Mouse (Mus musculus) fat pad, adult 2 months (tissue): Measurements from ENCODE around the gene Fth1.

ENCODE experiments used
- DNase-seq: peaks from one replicate; pipeline ENCODE4 v3.0.0-alpha.2; 2011; ENCODE audit warnings: low read depth, low spot score; ENCODE audit errors: extremely low read depth

Gene Fth1

DNA sequence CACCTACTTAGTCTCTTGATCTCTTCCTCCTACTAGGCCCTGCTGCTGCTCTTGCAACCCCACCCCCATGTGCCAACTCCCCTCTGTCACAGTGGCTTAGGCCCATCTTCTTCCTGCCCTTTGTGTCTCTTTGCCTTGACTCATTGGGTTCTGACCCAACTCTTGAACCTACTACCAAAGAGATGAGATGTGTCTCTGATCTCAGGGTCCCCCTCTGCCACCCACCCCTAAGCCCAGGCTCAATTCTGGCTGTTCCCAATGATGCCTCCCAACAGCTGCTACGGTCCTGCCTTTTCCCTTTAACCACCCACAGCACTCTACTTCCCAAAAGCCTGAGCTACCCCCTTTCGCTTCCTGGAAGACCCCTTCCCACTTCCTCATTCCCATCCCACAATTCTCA is 41.6 kb downstream of the Fth1 start:
- no peak for DNase-seq

DNA sequence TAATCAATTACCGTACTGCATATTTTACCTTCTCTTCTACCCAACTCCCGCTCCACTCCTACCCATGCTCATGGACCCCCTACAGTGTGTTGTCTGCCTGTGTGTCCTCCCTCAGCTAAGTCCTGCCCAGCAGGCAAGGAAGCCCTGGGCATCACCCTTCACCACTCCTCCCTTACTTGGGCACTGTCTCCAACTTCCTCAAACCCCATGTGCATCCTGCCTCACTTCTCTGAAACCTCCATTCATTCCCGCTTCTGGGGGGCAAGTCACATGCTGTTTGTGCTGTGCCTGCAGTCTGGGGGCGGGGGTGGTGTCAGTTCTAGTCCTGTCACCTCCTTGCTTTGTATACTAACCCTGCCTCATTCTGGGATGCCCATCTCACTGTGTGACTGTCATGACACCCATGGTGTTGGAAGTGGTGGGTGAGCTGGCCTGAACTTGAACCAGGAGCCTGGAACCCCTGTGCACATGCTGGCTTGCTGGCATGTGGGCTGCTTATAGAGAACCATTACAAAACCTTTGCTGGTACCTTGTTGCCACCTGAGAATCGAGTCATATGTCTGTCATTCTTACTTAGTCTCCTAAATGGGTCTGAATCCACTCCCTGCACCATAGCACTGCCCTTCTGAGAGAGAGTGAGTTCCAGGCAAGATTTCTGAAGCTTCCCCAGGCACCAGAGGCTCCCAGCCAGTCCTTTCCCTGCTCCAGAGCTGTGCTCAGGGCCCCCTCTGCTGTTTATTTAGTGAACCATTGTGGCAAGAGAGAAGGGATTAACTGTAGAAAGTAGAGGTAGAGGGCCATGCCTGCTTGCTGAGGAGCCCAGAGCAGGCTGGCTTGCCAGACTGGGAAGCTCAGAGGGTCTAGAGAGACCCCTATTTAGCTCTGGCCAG is 42.3 kb downstream of the Fth1 start:
- DNase-seq: no peak

DNA sequence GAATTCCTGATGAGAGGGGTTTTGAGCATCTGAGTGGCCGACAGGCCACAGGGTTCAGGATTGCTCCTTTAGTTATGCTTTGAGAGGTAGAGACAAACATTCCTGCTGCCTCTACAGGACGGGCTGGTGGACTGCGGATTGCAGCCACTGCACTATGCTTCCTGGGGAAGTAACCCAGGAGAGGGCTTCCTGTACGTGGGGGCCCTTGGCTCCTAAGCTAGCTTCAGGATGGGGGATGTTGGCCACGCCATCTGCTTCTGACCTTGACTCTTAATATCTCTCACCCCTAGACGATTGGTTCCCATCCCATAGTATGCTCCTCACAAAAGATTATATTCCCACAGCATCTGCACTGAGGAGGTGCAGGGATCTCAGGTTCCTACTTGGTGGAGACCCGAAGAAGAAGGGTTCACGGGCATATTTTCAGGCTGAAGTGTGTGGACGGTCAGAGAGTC is 42.9 kb downstream of the Fth1 start:
- DNase-seq: no peak

DNA sequence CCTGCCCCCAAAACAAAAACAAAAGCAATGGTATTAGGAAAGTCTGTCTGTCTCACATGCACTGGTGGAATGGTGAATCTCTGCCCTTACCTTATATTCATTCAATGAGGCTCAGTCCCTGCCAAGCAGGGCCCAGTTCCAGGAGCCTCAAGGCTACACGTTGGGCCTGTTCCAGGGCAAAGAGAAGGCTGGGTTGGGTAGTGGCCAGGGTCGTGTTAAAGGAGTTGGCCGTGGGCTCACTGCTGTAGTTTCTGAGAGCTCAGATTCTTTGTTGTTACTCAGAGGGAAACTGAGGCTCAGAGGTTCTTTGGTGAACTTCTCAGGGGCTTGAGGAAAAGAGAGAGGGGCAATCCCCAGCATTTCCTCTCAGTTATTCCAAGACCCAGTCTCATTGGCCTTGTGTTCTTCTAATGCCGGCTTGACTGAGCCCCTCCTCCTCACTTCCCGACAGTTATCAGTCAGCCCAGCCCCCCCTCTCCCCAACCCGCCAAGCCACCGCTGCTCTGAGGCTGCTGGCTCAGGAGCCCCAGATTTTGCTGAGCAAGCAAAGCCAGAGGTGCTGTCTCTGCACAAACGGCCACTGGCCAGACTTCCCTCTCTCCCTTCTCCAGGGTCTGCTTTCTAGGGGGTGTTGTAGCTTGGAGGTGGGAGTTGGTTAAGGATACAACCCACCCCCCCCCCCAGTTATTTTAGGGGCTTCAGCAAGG is 44.9 kb downstream of the Fth1 start:
- no peak for DNase-seq

DNA sequence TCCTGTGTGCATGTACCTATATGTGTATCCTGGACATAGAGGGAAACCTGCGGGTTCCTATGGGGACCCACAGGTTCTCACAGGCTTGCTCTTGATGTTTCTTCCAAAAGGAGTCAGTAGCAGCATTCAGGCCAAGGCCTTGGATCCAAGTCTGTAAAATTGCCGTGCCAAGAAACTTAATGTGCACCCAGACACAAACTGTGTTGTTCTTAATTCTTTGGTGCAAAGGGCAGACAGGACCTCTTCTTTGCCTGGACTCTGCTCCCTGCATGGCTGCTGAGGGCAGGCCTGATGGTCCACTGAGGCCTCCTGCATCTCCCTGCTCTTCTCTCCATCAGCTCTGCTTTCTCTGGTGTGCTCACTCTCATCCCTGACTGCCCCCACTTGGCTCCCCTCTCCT is 49.3 kb downstream of the Fth1 start:
- no peak for DNase-seq

DNA sequence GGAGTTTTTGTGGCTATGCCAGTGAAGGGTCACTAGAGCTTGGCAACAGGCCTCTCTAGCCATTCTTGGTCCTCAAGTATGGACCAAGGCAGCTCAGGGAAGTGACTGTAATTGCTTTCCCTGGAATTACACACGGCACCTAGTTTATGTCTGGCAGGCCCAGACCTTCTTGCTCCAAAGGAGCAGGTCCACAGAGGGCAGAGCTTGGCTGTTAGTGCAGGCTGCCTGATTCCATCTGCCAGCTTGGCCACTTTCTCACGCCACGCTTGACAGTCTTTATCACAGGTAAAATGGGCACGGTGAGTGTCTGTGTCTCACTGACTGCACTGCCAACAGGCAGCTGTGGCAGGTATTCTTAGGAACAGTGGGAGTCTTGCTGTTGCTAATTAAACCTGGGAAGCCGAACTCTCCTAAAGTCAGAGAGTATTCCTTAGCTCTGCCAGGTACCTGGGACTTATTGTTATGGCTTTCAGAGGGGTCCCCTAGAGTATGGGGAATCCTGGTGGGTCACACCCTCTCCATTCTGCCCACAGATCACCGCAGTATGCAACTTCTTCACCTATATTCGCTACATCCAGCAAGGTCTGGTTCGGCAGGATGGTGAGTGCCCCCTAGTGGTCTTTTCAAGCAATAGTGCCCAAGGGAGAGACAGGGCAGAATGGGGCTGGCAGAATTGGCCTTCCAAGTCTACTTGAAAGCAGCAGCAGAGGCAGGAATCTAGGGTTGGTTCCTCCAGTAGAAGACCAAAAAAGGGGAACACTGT is 53.0 kb downstream of the Fth1 start:
- DNase-seq: no peak

DNA sequence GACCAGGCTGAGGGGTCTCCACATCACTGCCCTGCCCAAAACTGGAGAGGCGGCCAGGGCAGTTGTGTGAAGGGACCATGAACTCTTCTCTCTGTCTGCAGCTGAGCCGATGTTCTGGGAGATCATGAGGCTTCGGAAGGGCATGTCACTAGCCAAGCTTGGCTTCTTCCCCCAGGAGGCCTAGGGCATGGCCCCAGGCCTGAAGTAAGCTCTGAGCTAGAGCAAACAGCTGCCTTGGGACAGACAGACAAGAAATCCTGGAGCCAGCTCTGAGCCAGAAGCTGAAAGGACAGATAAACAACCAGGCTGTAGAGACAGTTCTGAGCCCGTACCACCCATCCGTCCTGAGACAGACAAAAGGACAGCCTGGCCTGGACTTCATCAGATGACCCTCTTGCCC is 54.0 kb downstream of the Fth1 start:
- DNase-seq: no peak
